Mouse (Mus musculus): ENCODE results near the gene Srrm2. TPM values are rescaled to one million over a fixed set of nuclear protein-coding genes. Genes with fewer than 3 reads are reported as not detected.

Gene Srrm2
- total RNA-seq, 1 experiment, result 192 TPM

- TF ChIP-seq ZC3H11A (IDR thresholded peaks at IDR 0.05; ENCODE audit: borderline replicate concordance, low read depth, low read length), result no peak
- no peak for TF ChIP-seq ZNF384 (IDR thresholded peaks at IDR 0.05; ENCODE audit: low read depth, low read length)
- no peak for TF ChIP-seq HCFC1 (IDR thresholded peaks at IDR 0.05; ENCODE audit: borderline replicate concordance, insufficient read depth, low read length)
- TF ChIP-seq MAFK (IDR thresholded peaks at IDR 0.05; ENCODE audit: insufficient read depth, low read depth, low read length), result no peak
- no peak for TF ChIP-seq CHD2 (IDR thresholded peaks at IDR 0.05; ENCODE audit: low read depth, low read length)
- H3K4me3 ChIP-seq (ENCODE audit: insufficient read depth in 1 of 2, low read depth in 1 of 2, low read length in 2 of 2, poor library complexity in 1 of 2, severe bottlenecking in 1 of 2), result no peak overlapping the region
- no peak for DNase-seq (ENCODE audit: low read depth, low spot score)
These were observed 67.6 kb downstream of the Srrm2 start for GRCm38 (mm10) chr17:23857913-23858312.

GRCm38 (mm10) chr17:23862926-23863325 lies 72.6 kb downstream of the Srrm2 start:
- no peak overlapping the region for H3K27ac ChIP-seq (ENCODE audit: insufficient read depth, low read depth, low read length, poor library complexity, severe bottlenecking)
- no peak for TF ChIP-seq HCFC1 (IDR thresholded peaks at IDR 0.05; ENCODE audit: borderline replicate concordance, insufficient read depth, low read length)
- H3K4me1 ChIP-seq (ENCODE audit: control insufficient read depth in 2 of 2, insufficient read depth in 2 of 2, low read length in 2 of 2, poor library complexity in 1 of 2), result no peaks in the 10 kb centered on the region
- H3K9me3 ChIP-seq (ENCODE audit: control insufficient read depth, insufficient read depth, low read depth, low read length), result no peaks in the 10 kb centered on the region
- no peaks in the 10 kb centered on the region for H3K36me3 ChIP-seq (ENCODE audit: control insufficient read depth, insufficient read depth, low read length, poor library complexity, severe bottlenecking)
- in situ Hi-C loops (cut with MboI; ENCODE audit: low sequenced_read_pairs in 2 of 2, unreplicated experiment in 2 of 2), result no loop called here
- no peak overlapping the region for H3K4me3 ChIP-seq (ENCODE audit: insufficient read depth in 1 of 2, low read depth in 1 of 2, low read length in 2 of 2, poor library complexity in 1 of 2, severe bottlenecking in 1 of 2)
- no peak for DNase-seq (ENCODE audit: low read depth, low spot score)
- H3K9ac ChIP-seq (ENCODE audit: insufficient read depth, low read depth, low read length, poor library complexity, severe bottlenecking), result no peak overlapping the region

More at GRCm38 (mm10) chr17:23857913-23858312, 67.6 kb downstream of the Srrm2 start:
- no peak overlapping the region for H3K27ac ChIP-seq (ENCODE audit: insufficient read depth, low read depth, low read length, poor library complexity, severe bottlenecking)
- H3K36me3 ChIP-seq (ENCODE audit: control insufficient read depth, insufficient read depth, low read length, poor library complexity, severe bottlenecking), result no peaks in the 10 kb centered on the region
- no peaks in the 10 kb centered on the region for H3K4me1 ChIP-seq (ENCODE audit: control insufficient read depth in 2 of 2, insufficient read depth in 2 of 2, low read length in 2 of 2, poor library complexity in 1 of 2)
- H3K9me3 ChIP-seq (ENCODE audit: control insufficient read depth, insufficient read depth, low read depth, low read length), result no peaks in the 10 kb centered on the region
- in situ Hi-C loops (cut with MboI; ENCODE audit: low sequenced_read_pairs in 2 of 2, unreplicated experiment in 2 of 2), result no loop called here
- no peak overlapping the region for H3K9ac ChIP-seq (ENCODE audit: insufficient read depth, low read depth, low read length, poor library complexity, severe bottlenecking)

GRCm38 (mm10) chr17:23867756-23868155 lies 77.4 kb downstream of the Srrm2 start, which contains the start of gene Prss21:
Gene Prss21, plus strand, starts transcription at chr17:23868056.
- DNase-seq (ENCODE audit: low read depth, low spot score), result no peak
- in situ Hi-C loops (cut with MboI; ENCODE audit: low sequenced_read_pairs in 2 of 2, unreplicated experiment in 2 of 2), result no loop called here
- TF ChIP-seq MAFK (IDR thresholded peaks at IDR 0.05; ENCODE audit: insufficient read depth, low read depth, low read length) (no peak), ZNF384 (IDR thresholded peaks at IDR 0.05; ENCODE audit: low read depth, low read length) (no peak), HCFC1 (IDR thresholded peaks at IDR 0.05; ENCODE audit: borderline replicate concordance, insufficient read depth, low read length) (no peak), ZC3H11A (IDR thresholded peaks at IDR 0.05; ENCODE audit: borderline replicate concordance, low read depth, low read length) (no peak), CHD2 (IDR thresholded peaks at IDR 0.05; ENCODE audit: low read depth, low read length) (no peak)

GRCm38 (mm10) chr17:23868513-23868912 lies 78.2 kb downstream of the Srrm2 start:
- Histone ChIP-seq H3K27ac (ENCODE audit: insufficient read depth, low read depth, low read length, poor library complexity, severe bottlenecking) (no peak overlapping the region), H3K4me1 (ENCODE audit: control insufficient read depth in 2 of 2, insufficient read depth in 2 of 2, low read length in 2 of 2, poor library complexity in 1 of 2) (peaks cover 0 to 2% of the 10 kb centered on the region in 2 experiments; a peak in 1 of 4 replicates), H3K9ac (ENCODE audit: insufficient read depth, low read depth, low read length, poor library complexity, severe bottlenecking) (no peak overlapping the region), H3K4me3 (ENCODE audit: insufficient read depth in 1 of 2, low read depth in 1 of 2, low read length in 2 of 2, poor library complexity in 1 of 2, severe bottlenecking in 1 of 2) (no peak overlapping the region), H3K9me3 (ENCODE audit: control insufficient read depth, insufficient read depth, low read depth, low read length) (no peaks in the 10 kb centered on the region), H3K36me3 (ENCODE audit: control insufficient read depth, insufficient read depth, low read length, poor library complexity, severe bottlenecking) (no peaks in the 10 kb centered on the region)
- in situ Hi-C loops (cut with MboI; ENCODE audit: low sequenced_read_pairs in 2 of 2, unreplicated experiment in 2 of 2), result no loop called here
- TF ChIP-seq ZNF384 (IDR thresholded peaks at IDR 0.05; ENCODE audit: low read depth, low read length) (no peak), CHD2 (IDR thresholded peaks at IDR 0.05; ENCODE audit: low read depth, low read length) (no peak), HCFC1 (IDR thresholded peaks at IDR 0.05; ENCODE audit: borderline replicate concordance, insufficient read depth, low read length) (no peak), MAFK (IDR thresholded peaks at IDR 0.05; ENCODE audit: insufficient read depth, low read depth, low read length) (no peak), ZC3H11A (IDR thresholded peaks at IDR 0.05; ENCODE audit: borderline replicate concordance, low read depth, low read length) (no peak)
- no peak for DNase-seq (ENCODE audit: low read depth, low spot score)

More at GRCm38 (mm10) chr17:23867756-23868155, 77.4 kb downstream of the Srrm2 start, which contains the start of gene Prss21:
- H3K4me1 ChIP-seq (ENCODE audit: control insufficient read depth in 2 of 2, insufficient read depth in 2 of 2, low read length in 2 of 2, poor library complexity in 1 of 2), result peaks cover 0 to 2% of the 10 kb centered on the region in 2 experiments; a peak in 1 of 4 replicates
- H3K9ac ChIP-seq (ENCODE audit: insufficient read depth, low read depth, low read length, poor library complexity, severe bottlenecking), result no peak within 1 kb of the TSS
- H3K27ac ChIP-seq (ENCODE audit: insufficient read depth, low read depth, low read length, poor library complexity, severe bottlenecking), result no peak within 1 kb of the TSS
- H3K4me3 ChIP-seq (ENCODE audit: insufficient read depth in 1 of 2, low read depth in 1 of 2, low read length in 2 of 2, poor library complexity in 1 of 2, severe bottlenecking in 1 of 2), result peak within 1 kb of the TSS in 1 of 2 experiments; percentile 17; a peak in 1 of 4 replicates
- no peaks in the 10 kb centered on the region for H3K9me3 ChIP-seq (ENCODE audit: control insufficient read depth, insufficient read depth, low read depth, low read length)
- no peaks in the 10 kb centered on the region for H3K36me3 ChIP-seq (ENCODE audit: control insufficient read depth, insufficient read depth, low read length, poor library complexity, severe bottlenecking)

Other genes starting within 250 kb of the Srrm2 start
- 8.4 and 8.8 TPM in 2 replicates for gene Zfp213, start 226.3 kb upstream of the Srrm2 start, total RNA-seq (2012; rRNA removed)
- gene Zfp13, start 191.0 kb upstream of the Srrm2 start, total RNA-seq (2012; rRNA removed), result 19.9 and 26.9 TPM in 2 replicates
- 62.5 and 93.1 TPM in 2 replicates for gene Zscan10, start 189.7 kb upstream of the Srrm2 start, total RNA-seq (2012; rRNA removed)
- gene Mmp25, start 145.3 kb upstream of the Srrm2 start, total RNA-seq (2012; rRNA removed), result 4.7 and 4.9 TPM in 2 replicates
- gene Bicdl2, start 130.0 kb upstream of the Srrm2 start, total RNA-seq (2012; rRNA removed), result 1.1 and 2.9 TPM in 2 replicates
- gene Hcfc1r1, start 116.9 kb upstream of the Srrm2 start, total RNA-seq (2012; rRNA removed), result 26.4 and 36.4 TPM in 2 replicates
- 53.7 and 64.9 TPM in 2 replicates for gene Thoc6, start 116.7 kb upstream of the Srrm2 start, total RNA-seq (2012; rRNA removed)
- gene Tnfrsf12a, start 113.1 kb upstream of the Srrm2 start, total RNA-seq (2012; rRNA removed), result 101 and 138 TPM in 2 replicates
- 72.7 and 199 TPM in 2 replicates for gene Cldn6, start 111.3 kb upstream of the Srrm2 start, total RNA-seq (2012; rRNA removed)
- 3.7 and 5.7 TPM in 2 replicates for gene Cldn9, start 106.5 kb upstream of the Srrm2 start, total RNA-seq (2012; rRNA removed)
- gene 1520401A03Rik, start 67.7 kb upstream of the Srrm2 start, total RNA-seq (2012; rRNA removed), result 0.04 and 1.0 TPM in 2 replicates
- 24.1 and 41.3 TPM in 2 replicates for gene Pkmyt1, start 64.2 kb upstream of the Srrm2 start, total RNA-seq (2012; rRNA removed)
- gene Paqr4, start 49.7 kb upstream of the Srrm2 start, total RNA-seq (2012; rRNA removed), result 2.8 and 4.0 TPM in 2 replicates
- 2.5 and 4.3 TPM in 2 replicates for gene Kremen2, start 44.7 kb upstream of the Srrm2 start, total RNA-seq (2012; rRNA removed)
- gene Flywch1, start 18.9 kb upstream of the Srrm2 start, total RNA-seq (2012; rRNA removed), result 31.6 and 35.1 TPM in 2 replicates
- gene Flywch2, start 4.5 kb upstream of the Srrm2 start, total RNA-seq (2012; rRNA removed), result 8.0 and 10.8 TPM in 2 replicates
- 651 and 726 TPM in 2 replicates for gene Elob, start 38.6 kb downstream of the Srrm2 start, total RNA-seq (2012; rRNA removed)
- 0.45 and 0.95 TPM in 2 replicates for gene Prss33, start 45.5 kb downstream of the Srrm2 start, total RNA-seq (2012; rRNA removed)
- 0.26 and 0.31 TPM in 2 replicates for gene Prss32, start 53.3 kb downstream of the Srrm2 start, total RNA-seq (2012; rRNA removed)
- gene Prss41, start 53.6 kb downstream of the Srrm2 start, total RNA-seq (2012; rRNA removed), result 6.8 and 11.0 TPM in 2 replicates
- not detected in 2 replicates for gene Prss21, start 77.5 kb downstream of the Srrm2 start, total RNA-seq (2012; rRNA removed)
- not detected in 2 replicates for gene Dcpp1, start 90.3 kb downstream of the Srrm2 start, total RNA-seq (2012; rRNA removed)
- gene Dcpp2, start 90.3 kb downstream of the Srrm2 start, total RNA-seq (2012; rRNA removed), result not detected in 2 replicates
- gene Dcpp3, start 126.9 kb downstream of the Srrm2 start, total RNA-seq (2012; rRNA removed), result not detected in 2 replicates
- not detected in 2 replicates for gene Sbp, start 151.1 kb downstream of the Srrm2 start, total RNA-seq (2012; rRNA removed)
- gene Sbpl, start 164.7 kb downstream of the Srrm2 start, total RNA-seq (2012; rRNA removed), result not detected in 2 replicates
- gene Prss30, start 190.0 kb downstream of the Srrm2 start, total RNA-seq (2012; rRNA removed), result not detected in 2 replicates
- 0.85 and 1.5 TPM in 2 replicates for gene Prss22, start 207.6 kb downstream of the Srrm2 start, total RNA-seq (2012; rRNA removed)
- 0.31 and 0.37 TPM in 2 replicates for gene Prss27, start 247.6 kb downstream of the Srrm2 start, total RNA-seq (2012; rRNA removed)